Mouse (Mus musculus) left cerebral cortex, postnatal 36 days (tissue): ENCODE measurements around the gene Zg16. TPM values are rescaled to one million over a fixed set of nuclear protein-coding genes. Genes with fewer than 3 reads are reported as not detected.
"Not testable (repeated sequence)": the region's sequence is repeated elsewhere in the genome, so short reads cannot be mapped to it uniquely, and the experiment has no call there.

ENCODE experiments used
- DNase-seq, 2 experiments: peaks; one replicate each; pipeline ENCODE4 v3.0.0; 2021 to 2022; ENCODE audit warnings: low spot score in 2 of 2, mixed read lengths in 1 of 2
- intact Hi-C: fragments of 180-260 bp; cut with DNase I; formaldehyde crosslinking; loops from one replicate; pipeline ENCODE4 v1.15.1; 2025
- total RNA-seq, 2 experiments: library from RNA; stranded (reverse); gene quantifications; 2 replicates each; pipeline ENCODE4 v1.2.3; 2021

Gene Zg16
- not detected for total RNA-seq

GRCm38 (mm10) chr7:127087278-127088010 is at the start of gene Zg16:
Zg16 (minus strand) TSS chr7:127087328.
- DNase-seq, intact Hi-C loops: not testable (repeated sequence)

DNA sequence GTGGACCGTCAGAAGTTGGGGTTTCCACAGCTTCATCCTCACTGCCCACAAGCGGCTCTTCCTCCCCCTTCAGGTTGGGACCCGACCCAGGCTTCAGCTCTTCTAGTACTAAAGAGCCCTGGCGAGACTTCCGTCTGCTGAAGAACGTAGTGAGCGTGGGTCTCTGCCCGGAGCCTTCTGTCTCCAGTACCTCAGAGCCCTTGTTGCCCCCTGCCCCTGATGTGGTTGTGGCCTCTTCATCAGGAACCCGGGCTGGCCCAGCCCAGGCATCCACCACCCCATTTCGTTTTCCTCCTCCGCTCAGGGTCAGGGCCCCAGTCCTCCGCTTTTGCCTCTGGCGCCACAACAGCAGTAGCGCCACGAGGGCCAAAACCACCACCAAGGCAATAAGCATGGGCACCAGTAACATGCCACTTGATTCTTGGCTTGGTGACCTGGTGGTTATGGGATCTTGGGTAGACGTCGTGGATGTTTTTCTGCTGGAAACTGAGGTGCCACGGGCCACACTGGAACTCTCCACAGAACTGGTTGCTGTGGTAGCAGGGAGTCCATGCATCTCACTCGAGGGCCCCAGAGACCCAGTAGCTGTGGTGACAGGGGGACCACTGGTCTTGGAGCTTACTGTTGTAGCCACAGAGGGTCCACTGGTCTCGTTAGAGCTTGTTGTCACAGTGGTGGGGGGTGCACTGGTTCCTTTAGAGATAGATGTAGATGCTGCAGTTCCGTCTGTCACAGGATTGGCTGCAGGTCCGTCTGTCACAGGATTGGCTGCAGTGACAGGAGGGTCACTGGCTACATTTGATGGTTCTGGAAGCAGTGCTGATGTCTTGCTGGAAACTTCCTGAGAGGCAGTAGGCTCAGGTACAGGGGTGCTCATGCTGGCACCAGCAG is 49.3 kb upstream of the Zg16 start:
- DNase-seq, result no peak
- intact Hi-C loops, result no loop called here

DNA sequence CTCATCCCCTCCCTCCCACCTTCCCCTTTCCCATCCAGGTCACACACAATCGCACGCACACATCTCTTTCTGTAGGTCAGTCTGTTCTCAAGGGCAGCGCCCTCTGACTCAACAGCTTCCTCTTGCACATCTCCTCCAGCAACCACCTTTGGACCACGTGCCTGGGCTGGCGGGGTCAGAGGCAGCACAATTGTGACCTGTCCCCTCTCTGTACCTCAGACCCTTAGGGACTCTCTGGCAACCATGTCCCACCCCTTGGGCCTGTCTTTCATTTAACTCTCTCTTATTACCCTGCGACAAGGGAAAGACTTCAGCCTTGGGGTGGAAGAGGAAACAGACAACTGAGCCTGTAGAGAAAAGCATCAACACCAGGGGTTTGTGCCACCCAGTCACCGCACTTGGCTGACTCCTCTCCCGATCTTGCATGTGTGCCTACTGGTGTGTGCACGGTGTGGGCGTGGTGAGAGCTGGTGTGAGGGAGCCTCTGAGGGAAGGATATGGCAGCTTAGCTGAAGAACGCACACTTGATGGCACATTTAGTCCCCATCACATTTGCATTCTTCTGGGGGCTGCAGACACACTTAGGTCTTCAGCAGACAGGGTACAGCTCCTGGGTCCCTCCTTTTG is 47.8 kb upstream of the Zg16 start:
- no peak for DNase-seq

DNA sequence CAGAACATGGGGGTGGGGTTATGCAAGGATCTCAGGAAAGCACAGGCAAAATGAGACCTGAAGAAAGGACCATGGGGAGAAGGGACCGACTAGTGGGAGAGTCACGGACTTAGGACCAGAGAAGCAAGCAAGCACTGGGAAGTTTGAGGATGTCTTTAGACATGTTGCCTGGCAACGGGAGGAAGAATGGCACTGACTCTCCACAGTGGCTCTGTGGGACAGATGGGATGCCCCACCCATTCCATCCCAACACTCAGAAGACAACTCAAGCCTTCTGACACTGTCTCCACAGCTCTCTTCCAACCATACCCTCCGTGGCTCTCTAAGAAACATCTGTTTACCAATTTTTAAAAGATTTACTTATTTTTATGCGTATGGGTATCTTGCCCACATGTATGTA is 46.0 kb upstream of the Zg16 start:
- no peak for DNase-seq
- intact Hi-C loops, result no loop called here

More for the DNA sequence above, 47.8 kb upstream of the Zg16 start:
- intact Hi-C loops, result no loop called here

- intact Hi-C loops, result no loop called here
- DNase-seq, result peak; percentile 42 to 46
Observed at GRCm38 (mm10) chr7:127129638-127130037, 42.5 kb upstream of the Zg16 start.

DNA sequence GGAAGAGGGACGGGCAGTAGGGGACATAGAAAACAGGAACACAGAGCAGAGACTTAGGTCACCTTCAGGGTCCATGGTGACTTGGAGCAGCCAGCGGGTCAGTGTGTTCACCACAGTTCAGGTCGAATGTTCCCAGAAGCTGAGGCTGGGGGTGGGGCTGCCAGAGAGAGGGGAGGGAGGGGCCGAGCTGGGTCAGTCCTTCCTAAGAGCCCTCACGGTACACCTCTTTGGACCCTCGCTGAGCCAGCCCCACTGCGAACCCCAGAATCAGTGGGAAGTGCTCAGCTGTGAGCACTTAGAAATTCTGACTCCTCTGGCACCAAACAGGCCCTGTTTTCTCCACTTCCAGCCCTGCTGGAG is 34.8 kb upstream of the Zg16 start, which contains the start of gene Qprt:
Gene Qprt (minus strand): TSS at position 316 of the 360 bp plus-strand sequence.
- intact Hi-C loops, result no loop called here
- DNase-seq, result no peak

DNA sequence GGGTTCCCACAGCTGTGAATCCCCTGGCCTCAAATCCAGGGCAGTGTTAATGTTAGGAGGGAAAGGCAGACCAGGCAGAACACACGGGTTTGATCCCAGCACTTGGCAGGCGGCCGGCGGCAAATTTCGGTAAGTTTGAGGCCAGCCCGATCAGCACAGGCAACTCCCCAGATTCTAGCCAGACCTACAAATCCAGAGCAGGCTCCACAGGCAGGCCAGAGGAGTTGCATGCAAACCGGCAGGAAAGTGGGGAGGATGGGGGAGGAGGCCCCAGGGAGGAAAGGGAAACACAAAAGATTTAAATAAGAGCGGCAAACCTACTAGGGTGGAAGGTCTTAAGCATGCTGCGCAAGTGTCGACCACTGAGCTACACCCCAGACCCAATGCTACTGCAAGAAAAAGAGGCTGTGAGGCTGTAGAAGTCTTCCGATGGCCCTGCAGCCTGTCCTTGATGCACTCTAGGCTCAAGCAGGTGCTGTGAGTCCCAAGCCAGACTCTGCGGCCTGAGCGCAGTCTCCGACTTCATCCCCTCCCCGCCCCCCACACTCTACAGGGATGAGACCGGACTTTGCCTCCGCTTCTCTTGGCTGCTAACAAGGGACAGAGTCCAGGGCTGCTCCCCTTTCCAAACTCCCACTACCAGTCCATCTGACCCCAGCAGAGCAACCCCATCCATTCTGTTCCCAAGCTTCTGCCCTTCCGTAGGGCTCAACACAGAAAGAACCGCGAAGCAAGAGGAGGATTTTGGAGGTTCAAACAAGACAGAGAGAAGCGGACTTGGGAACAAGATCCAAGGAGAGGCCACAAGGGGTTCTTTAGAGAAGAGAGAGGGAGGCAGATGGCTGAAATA is 34.2 kb upstream of the Zg16 start:
- intact Hi-C loops, result no loop called here
- DNase-seq, result no peak

DNA sequence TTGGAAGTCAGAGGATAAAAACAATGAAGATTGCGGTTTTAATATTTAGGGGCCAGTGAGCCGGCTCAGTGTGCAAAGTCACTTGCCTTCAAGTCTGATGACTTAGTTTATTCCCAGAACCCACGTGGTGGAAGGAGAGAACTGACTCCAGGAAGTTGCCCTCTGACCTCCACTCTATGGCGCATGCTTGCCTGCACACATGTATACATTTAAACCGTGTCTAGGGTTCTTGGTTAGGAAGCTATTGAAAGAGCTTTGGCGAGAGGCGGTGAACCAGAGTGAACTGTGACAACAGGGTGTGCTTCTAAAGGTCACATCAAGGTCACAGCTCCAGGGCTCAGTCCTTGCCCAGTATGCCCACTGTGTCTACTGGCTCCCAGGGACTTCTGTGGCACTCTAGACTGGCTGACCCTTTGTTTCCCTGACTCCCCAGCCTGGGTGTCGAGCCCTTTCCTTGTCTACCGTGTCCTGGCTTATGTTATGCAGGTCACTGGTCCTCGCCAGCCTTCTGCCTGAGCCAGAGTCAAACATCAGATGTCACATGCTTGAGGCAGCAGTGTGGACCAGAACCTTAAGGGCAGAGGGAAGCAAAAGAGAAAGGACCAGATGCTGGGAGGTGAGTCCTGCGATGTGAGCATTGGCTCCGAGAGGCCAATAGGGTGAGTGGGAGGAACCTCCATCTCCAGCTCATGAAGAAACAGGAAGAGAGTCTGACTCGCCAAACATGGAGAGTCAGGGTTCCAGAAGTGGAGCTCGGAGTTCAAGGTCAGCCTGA is 31.7 kb upstream of the Zg16 start:
- no peak for DNase-seq
- intact Hi-C loops, result loop anchor here (5.0 kb wide), 1 partner anchor 68 kb away; no protein-coding TSS in a partner anchor

GRCm38 (mm10) chr7:127117948-127118347 is 30.8 kb upstream of the Zg16 start:
- no peak for DNase-seq
- intact Hi-C loops, result loop anchor here (5.0 kb wide), 1 partner anchor 69 kb away; no protein-coding TSS in a partner anchor

DNA sequence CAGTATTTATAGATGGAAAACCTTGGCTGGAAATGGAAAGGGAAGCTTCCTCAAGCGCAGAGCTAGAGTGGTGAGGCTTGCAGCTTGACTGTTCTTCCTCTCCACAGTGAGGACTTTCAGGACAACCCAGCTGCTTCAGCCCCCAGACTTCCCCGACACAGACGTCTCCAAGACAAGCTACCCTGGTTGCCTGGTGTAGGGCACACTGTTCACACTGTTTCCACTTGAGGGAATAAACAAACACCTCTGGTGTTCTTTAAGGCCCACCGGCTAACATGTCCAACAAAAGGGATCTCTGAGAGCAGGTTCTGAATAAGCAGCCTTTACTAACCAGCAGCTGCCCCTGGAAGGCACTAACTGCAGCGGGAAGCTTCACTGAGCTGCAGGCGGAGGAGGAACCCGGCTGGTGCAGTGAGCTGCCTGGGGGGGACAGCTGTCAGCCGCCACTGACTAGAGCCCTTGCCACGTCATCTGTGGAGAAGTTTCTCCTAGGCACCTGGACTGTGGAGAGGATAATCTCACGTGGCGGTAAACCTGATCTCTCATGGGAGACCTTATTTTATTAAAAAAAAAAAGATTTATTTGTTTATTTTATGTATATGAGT is 29.3 kb upstream of the Zg16 start:
- intact Hi-C loops, result loop anchor here (5.0 kb wide), 1 partner anchor 71 kb away; no protein-coding TSS in a partner anchor
- peak in 1 of 2 experiments; percentile 25 for DNase-seq

DNA sequence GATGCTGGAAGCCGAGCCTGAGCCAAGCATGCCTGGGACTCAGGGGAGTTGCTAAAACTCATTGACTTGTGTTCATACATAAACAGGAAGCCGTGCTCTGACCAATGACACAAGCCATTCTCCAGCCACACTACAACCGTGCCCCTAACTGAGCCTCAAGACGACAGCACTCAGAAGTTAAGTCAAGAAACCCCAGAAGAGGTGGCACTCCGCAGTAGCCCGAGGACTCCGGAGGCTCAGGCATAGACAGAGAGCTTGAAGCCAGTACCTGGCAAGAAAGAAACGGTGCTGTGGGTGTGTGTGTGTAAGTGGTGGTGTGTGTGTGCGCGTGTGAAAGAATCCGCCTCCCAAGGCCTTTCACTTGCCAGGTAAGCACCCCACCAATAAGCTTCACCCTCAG is 27.8 kb upstream of the Zg16 start:
- intact Hi-C loops, result loop anchor here (5.0 kb wide), 1 partner anchor 72 kb away; no protein-coding TSS in a partner anchor
- DNase-seq, result no peak

DNA sequence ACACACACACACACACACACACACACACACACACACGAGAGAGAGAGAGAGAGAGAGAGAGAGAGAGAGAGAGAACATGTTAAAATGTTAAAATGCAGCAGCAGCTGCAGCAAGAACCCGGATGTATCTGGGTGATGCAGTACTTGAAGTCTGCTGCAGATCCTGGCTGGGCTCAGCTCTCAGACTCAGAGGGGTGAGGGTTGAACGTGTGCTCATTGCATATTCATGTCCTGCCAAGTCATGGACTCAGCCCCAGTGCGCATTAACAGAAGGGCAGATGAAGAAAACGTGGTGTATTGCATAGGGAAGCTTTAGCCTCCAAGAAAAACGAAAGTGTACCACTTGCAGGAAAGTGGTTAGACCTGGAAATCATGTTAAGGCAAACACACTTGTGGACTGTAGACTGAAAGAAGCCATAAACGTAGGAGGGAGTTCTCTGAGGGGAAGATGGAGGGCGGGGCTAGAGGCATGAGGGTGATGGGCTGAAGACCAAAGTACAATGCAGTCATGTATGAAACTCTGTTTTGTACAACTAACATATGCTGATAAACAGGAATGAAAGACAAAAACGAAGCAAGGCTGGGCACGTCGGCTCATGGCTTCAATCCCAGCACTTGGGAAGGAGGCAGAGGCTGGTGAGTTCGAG is 26.6 kb upstream of the Zg16 start:
- DNase-seq, result no peak
- intact Hi-C loops, result no loop called here

GRCm38 (mm10) chr7:127112921-127113597 is 25.9 kb upstream of the Zg16 start:
- peak in 1 of 2 experiments; percentile 21 for DNase-seq
- intact Hi-C loops, result no loop called here

GRCm38 (mm10) chr7:127112251-127112841 is 25.2 kb upstream of the Zg16 start:
- intact Hi-C loops, result no loop called here

DNA sequence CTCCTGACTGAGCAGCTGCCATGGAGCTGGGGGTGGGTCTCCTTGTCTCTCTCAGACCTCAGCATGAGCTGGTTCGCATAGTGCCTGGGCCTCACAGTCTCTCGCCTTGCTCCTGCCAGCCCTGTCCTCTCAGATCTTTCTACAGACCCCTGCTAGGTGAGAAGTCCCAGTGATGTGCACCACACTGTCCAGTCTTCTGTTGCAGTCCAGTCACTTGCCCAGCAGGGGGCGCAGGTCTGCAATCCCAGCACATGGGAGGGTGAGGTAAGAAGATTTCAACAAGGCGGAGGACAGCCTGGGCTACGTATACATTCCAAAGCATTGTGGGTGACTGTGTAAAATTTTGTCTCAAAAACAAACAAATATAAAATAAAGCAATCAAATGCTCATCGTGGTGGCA is 24.3 kb upstream of the Zg16 start:
- DNase-seq, result peak; percentile 34 to 41
- intact Hi-C loops, result loop anchor here (2.0 kb wide), 1 partner anchor 281 kb away; the partner anchor contains the start of gene 4930451I11Rik

More at GRCm38 (mm10) chr7:127112251-127112841, 25.2 kb upstream of the Zg16 start:
- DNase-seq, result peak; percentile 49 to 51

- intact Hi-C loops, result loop anchor here (2.0 kb wide), 1 partner anchor 280 kb away; the partner anchor contains the start of gene 4930451I11Rik
- DNase-seq, result peak; percentile 60 to 70
Observed at GRCm38 (mm10) chr7:127110239-127111007, 23.3 kb upstream of the Zg16 start.
